Mouse (Mus musculus) ovary, postnatal 10 days (tissue): Measurements from ENCODE around the gene Ak2.

Experiments
- DNase-seq: peaks from one replicate; pipeline ENCODE4 v3.0.0; 2022; ENCODE audit warnings: low spot score

The Ak2 gene

GRCm38 (mm10) chr4:129048501-129049305 is 56.9 kb downstream of the Ak2 start:
- DNase-seq, result peak; percentile 57

- no peak for DNase-seq
Observed at GRCm38 (mm10) chr4:129049306-129050011, 57.7 kb downstream of the Ak2 start.

GRCm38 (mm10) chr4:129050365-129050764 is 58.6 kb downstream of the Ak2 start:
- DNase-seq, result no peak

DNA sequence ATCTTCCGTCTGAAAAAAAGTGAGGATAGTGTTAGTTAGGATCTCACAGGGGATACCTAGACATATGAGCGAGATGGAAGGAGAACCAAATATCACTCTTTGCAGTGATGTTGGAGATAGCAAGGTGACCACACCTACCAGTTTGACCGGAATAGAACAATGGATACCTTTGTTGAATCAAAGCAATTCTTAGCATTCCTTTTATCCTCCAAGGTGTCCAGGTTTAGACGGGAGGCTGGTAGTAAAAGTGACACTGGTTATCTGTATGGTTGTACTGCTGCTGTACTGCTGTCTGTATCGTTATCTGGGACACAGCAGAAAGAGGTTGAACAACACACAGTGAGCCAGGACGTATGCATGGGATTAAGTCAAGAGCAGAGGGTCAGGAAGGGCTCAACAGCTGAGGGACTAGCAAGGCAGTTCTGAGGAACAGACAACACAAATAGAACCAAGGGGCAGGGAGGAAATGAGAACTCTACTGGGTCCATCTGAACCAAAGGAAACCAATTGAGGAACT is 59.2 kb downstream of the Ak2 start:
- no peak for DNase-seq

DNA sequence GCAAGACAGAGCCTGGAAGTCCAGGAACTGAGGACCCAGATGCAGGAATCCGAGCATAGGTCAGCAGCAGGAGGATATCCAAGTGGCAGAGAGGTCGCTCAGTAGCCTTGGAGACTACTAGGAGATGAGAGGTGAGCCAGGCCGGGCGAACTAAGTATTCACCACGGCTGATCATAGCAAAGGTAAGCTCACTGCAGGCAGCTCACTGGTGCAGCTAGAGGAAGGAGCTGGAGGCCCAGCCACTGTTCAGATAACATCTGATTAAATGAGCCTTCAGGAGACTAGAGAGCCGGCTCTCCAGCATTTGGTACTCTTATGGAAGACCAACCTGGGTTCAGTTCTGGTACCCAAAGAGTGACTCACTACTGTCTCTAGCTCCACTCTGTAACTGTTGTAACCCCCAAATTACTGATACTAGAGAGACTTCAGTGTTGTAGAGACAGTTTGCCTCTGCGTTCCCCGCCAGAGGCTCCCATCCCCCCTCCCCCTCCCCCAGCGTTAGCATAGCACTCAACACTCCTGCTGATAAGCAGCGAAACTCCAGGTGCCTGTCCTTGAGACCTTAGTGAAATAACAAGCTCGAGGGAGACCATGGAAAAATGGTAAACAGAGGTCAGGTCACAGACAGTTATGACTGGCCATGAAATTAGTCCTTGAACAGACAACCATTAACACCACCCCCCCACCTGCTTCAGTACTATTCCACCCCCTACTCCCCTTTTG is 59.9 kb downstream of the Ak2 start:
- no peak for DNase-seq

DNA sequence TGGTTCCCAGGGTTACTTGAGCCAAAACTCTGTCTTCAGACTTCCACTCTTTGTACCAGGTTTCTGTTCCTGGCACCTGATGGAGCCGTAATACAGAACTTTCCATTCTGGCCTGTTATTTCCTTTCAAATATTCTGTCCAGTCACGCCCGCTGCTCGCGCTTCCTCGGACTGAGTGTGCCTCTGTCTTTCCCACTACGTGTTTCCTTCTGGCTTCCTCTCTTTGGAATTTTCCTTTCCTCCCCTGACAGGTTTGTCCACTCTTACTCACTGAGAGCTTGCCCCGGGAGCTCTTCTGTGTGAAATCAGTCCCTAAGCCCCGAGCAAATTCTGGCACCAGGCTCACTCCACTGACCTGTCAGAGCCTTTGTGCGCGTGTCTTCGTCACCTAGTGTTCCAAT is 63.0 kb downstream of the Ak2 start:
- DNase-seq, result no peak

DNA sequence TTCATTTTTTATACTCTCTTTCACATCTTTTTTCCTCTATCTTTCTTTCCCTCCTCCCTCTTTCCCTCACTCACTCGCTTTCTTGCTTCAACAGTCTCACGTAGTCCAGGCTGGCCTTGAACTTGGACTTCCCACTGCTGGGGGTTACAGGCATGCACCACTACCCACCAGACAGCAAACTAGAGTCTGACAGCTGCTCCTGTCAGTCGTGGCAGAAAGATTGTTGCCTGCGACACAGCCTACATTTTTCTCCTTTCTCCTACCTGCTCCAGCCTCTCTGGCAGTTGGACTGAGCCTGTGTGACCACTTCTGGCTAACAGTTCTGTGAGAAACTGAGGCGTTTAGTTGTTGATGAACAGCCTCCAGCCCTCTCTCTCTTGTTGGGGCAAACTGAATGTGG is 63.8 kb downstream of the Ak2 start:
- DNase-seq, result no peak

- peak; percentile 96 for DNase-seq
Observed at GRCm38 (mm10) chr4:129057533-129058206, 65.9 kb downstream of the Ak2 start.

DNA sequence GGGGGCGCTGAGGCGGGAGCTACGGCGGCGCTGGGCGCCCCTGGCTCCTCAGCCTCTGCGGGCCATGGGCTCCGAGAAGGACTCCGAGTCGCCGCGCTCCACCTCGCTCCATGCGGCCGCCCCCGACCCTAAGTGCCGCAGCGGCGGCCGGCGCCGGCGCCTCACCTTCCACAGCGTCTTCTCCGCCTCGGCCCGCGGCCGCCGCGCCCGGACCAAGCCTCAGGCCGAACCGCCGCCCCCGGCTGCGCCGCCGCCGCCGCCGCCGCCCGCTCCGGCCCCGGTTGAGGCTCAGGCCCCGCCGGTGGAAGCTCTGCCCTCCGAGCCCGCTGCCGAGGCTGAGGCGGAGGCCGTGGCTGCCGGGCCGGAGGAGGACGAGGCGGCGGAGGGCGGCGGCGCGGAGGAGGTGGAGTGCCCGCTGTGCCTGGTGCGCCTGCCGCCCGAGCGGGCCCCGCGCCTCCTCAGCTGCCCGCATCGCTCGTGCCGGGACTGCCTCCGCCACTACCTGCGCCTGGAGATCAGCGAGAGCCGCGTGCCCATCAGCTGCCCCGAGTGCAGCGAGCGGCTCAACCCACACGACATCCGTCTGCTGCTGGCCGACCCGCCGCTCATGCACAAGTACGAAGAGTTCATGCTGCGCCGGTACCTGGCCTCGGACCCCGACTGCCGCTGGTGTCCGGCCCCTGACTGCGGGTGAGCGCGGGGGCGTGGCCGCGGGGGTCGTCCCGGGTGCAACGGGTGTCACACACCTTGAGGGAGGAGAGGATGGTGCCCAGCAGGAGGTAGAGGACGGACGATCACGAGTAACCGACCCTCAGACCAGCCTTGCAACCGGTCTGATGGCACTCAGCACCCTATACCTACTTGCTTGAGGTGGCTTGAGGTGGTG is 66.7 kb downstream of the Ak2 start, which contains the start of gene Rnf19b:
Gene Rnf19b, plus strand, starts transcription at position 65 of the 886 bp plus-strand sequence.
- DNase-seq, result no peak

- no peak for DNase-seq
Observed at GRCm38 (mm10) chr4:129059125-129059551, 67.4 kb downstream of the Ak2 start.

- DNase-seq, result no peak
Observed at GRCm38 (mm10) chr4:129059922-129060321, 68.2 kb downstream of the Ak2 start.
